Mouse (Mus musculus): ENCODE measurements at regions not wholly inside any gene's neighbourhood (a gene's known extent, or its start where the extent isn't known, plus 50 kb on each side); places are given as distances from the start of the nearest gene placed in this dataset.

DNA sequence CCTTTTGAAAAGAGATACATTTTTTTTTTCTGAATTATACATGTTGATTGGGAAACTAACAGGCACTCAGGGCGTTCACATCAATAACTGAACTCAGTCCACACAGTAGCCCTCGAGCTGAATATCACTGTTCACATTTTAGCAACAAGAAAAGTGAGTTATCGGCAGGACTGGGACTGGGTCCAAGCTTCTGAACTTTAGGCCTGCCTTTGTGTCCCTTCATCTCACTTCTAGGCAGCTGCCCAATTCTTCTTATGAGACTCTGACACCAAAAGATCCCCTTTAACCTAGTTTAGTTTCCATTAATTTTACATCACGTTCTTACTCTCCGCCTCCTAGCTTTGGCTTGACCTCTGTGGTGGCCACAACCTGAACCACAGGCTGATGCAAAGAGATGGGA, 242.7 kb downstream of the Rsl24d1 start:
- WGBS: 82% methylated on average over 5 of the region's 5 CpGs

DNA sequence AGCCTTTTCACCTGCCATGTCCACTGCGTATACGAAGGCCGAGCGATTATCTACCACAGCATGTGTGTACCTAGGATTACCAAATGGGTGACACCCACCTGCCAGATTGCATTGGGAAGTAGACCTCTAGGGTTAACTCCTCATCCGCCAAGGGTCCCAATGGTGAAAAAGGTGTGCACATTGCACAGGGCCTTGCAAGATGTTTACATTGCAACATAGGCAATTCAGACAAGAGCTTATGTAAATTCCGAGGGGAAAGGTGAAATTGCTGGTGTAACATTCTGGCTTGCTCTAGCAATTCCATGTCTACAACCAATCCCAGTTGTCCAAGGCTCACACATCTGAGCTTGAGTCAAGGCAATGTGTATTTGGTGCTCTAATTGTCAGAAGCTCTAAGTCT, 245.7 kb downstream of the Rsl24d1 start:
- Histone ChIP-seq H3K27ac (ENCODE audit: control insufficient read depth, insufficient read depth, low read length) (no peak overlapping the region), H3K4me3 (ENCODE audit: control insufficient read depth, insufficient read depth, low read length) (no peak overlapping the region), H3K4me1 (replicated peaks; ENCODE audit: control insufficient read depth, insufficient read depth, low read length) (no peaks in the 10 kb centered on the region), H3K36me3 (ENCODE audit: control insufficient read depth, insufficient read depth, low read length) (no peaks in the 10 kb centered on the region), H3K27me3 (ENCODE audit: control insufficient read depth, insufficient read depth, low read length) (no peaks in the 10 kb centered on the region)
- TF ChIP-seq CTCF (IDR thresholded peaks at IDR 0.05; ENCODE audit: borderline replicate concordance, control insufficient read depth, extremely low read depth, insufficient read depth, low read length, poor library complexity) (no peak), POLR2A (IDR thresholded peaks at IDR 0.05; ENCODE audit: control insufficient read depth, extremely low read depth, insufficient read depth, low read length, poor library complexity) (no peak)
- WGBS: 95% methylated on average over 6 of the region's 6 CpGs
- no peak for DNase-seq

More for the DNA sequence above, 242.7 kb downstream of the Rsl24d1 start:
- no peak for DNase-seq
- TF ChIP-seq CTCF (IDR thresholded peaks at IDR 0.05; ENCODE audit: borderline replicate concordance, control insufficient read depth, extremely low read depth, insufficient read depth, low read length, poor library complexity) (no peak), POLR2A (IDR thresholded peaks at IDR 0.05; ENCODE audit: control insufficient read depth, extremely low read depth, insufficient read depth, low read length, poor library complexity) (no peak)
- Histone ChIP-seq H3K4me3 (ENCODE audit: control insufficient read depth, insufficient read depth, low read length) (no peak overlapping the region), H3K27me3 (ENCODE audit: control insufficient read depth, insufficient read depth, low read length) (no peaks in the 10 kb centered on the region), H3K36me3 (ENCODE audit: control insufficient read depth, insufficient read depth, low read length) (no peaks in the 10 kb centered on the region), H3K4me1 (replicated peaks; ENCODE audit: control insufficient read depth, insufficient read depth, low read length) (no peaks in the 10 kb centered on the region), H3K27ac (ENCODE audit: control insufficient read depth, insufficient read depth, low read length) (no peak overlapping the region)

DNA sequence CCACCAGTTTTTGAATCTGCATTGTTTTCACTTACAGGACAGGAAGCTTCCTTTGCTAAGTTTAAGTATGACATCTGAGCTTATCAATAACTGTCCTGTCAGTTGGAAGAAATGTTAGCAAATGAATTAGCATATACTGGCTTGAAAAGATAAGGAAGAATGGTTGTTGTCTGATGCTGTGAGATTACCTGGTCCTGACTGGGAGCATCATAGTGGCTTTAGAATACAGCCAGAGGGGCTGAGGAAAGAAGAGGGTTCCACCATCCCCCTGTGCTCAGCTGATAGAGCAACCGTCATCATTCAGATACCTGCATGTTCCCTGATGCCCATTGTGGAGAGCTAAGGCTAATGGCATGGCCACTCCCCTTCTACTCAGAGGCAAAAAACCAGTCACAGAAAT, 267.5 kb downstream of the Rsl24d1 start:
- H3K36me3 ChIP-seq (ENCODE audit: control insufficient read depth, insufficient read depth, low read length): no peaks in the 10 kb centered on the region
- H3K4me1 ChIP-seq (replicated peaks; ENCODE audit: control insufficient read depth, insufficient read depth, low read length): no peaks in the 10 kb centered on the region
- DNase-seq: no peak
- WGBS: 85% methylated on average over 1 of the region's 1 CpGs
- TF ChIP-seq POLR2A (IDR thresholded peaks at IDR 0.05; ENCODE audit: control insufficient read depth, extremely low read depth, insufficient read depth, low read length, poor library complexity) (no peak), CTCF (IDR thresholded peaks at IDR 0.05; ENCODE audit: borderline replicate concordance, control insufficient read depth, extremely low read depth, insufficient read depth, low read length, poor library complexity) (no peak)
- no peak overlapping the region for H3K4me3 ChIP-seq (ENCODE audit: control insufficient read depth, insufficient read depth, low read length)
- H3K27ac ChIP-seq (ENCODE audit: control insufficient read depth, insufficient read depth, low read length): no peak overlapping the region
- H3K27me3 ChIP-seq (ENCODE audit: control insufficient read depth, insufficient read depth, low read length): no peaks in the 10 kb centered on the region

DNA sequence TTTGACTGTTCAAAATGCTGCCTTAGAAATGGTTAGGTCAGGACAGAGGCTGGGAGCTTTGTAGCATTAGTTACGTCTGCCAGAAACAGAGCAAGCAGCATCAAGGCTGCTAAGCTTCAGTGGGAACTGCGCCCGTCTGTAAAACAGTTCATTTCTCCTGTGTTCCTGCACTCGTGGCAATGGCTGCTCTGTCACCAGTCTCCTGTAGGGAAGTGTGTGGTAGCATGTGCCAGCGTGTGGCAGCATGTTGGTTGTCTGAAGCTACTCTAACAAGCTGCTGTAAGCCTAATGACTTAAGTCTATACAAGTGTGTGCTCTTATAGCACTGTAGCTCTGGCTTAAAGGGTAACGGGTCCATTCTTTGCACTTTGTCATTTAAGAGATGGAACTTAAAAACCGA, 278.8 kb downstream of the Rsl24d1 start:
- Histone ChIP-seq H3K36me3 (ENCODE audit: control insufficient read depth, insufficient read depth, low read length) (no peaks in the 10 kb centered on the region), H3K27me3 (ENCODE audit: control insufficient read depth, insufficient read depth, low read length) (no peaks in the 10 kb centered on the region), H3K4me3 (ENCODE audit: control insufficient read depth, insufficient read depth, low read length) (no peak overlapping the region), H3K4me1 (replicated peaks; ENCODE audit: control insufficient read depth, insufficient read depth, low read length) (no peaks in the 10 kb centered on the region), H3K27ac (ENCODE audit: control insufficient read depth, insufficient read depth, low read length) (no peak overlapping the region)
- no peak for TF ChIP-seq POLR2A (IDR thresholded peaks at IDR 0.05; ENCODE audit: control insufficient read depth, extremely low read depth, insufficient read depth, low read length, poor library complexity)
- no peak for DNase-seq
- WGBS: 88% methylated on average over 7 of the region's 7 CpGs

DNA sequence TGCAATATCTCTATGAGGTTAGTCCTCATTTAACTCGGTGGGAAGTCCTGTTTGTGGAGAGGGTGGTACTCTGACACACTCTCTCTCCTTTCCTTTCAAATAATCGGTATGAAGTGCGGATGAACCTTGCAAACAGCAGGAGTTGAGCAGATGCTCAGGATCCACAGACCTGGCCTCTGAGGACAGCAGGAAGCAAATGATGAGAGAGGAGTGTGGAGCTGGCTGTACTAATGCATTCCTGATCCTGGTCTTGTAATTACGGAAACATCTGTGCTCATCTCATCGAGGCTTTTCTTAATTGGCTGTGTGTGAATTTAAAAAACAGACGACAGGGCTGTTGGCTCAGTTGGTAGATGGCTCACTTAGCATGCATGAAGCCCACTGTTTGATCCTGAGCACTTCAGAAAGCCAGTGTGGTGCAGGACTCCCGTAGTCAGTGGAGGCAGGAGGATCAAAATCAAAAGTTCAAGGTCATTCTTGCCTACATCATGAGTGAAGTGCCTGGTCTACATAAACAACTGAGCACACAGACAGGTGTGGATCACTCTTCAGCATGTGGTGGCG, 300.2 kb downstream of the Rsl24d1 start:
- no peak for DNase-seq
- TF ChIP-seq CTCF (IDR thresholded peaks at IDR 0.05; ENCODE audit: borderline replicate concordance, control insufficient read depth, extremely low read depth, insufficient read depth, low read length, poor library complexity) (no peak), POLR2A (IDR thresholded peaks at IDR 0.05; ENCODE audit: control insufficient read depth, extremely low read depth, insufficient read depth, low read length, poor library complexity) (no peak)
- H3K27me3 ChIP-seq (ENCODE audit: control insufficient read depth, insufficient read depth, low read length): no peaks in the 10 kb centered on the region
- H3K36me3 ChIP-seq (ENCODE audit: control insufficient read depth, insufficient read depth, low read length): no peaks in the 10 kb centered on the region
- no peaks in the 10 kb centered on the region for H3K4me1 ChIP-seq (replicated peaks; ENCODE audit: control insufficient read depth, insufficient read depth, low read length)
- WGBS: 88% methylated on average over 8 of the region's 8 CpGs
- H3K27ac ChIP-seq (ENCODE audit: control insufficient read depth, insufficient read depth, low read length): no peak overlapping the region
- H3K4me3 ChIP-seq (ENCODE audit: control insufficient read depth, insufficient read depth, low read length): no peak overlapping the region

DNA sequence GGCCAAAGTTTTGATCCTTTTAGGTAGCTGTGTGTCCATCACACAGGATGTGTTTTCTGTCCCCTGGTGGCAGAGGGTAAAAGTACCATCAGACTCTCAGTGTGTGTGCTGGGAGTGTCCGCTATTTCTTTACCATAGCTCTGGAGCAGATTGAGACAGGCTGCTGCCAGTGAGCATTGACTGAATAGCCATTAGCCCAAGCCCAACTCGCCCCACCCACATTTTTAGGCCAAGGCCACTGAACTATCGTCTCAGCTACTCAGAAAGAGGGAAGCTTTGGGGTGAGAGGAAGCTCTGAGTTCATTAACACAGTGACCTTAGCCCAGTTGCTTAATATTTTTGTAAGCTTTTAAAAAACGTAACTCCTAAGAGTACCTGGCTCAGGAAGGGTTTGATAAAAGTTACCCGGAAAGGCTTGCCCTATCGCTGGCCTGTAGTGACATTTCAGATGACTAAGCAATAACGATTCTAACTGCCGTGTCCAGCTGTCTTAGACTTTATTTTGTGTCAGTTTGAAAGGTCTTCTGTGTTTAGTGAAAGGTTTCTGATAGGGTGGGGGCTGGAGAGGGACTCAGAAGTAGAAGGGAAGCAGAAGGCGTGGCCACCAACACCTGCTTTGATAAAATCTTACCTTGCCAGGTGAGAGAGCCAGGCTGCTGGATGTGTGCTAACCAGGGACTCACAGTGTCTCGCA, 303.0 kb downstream of the Rsl24d1 start:
- TF ChIP-seq CTCF (IDR thresholded peaks at IDR 0.05; ENCODE audit: borderline replicate concordance, control insufficient read depth, extremely low read depth, insufficient read depth, low read length, poor library complexity) (no peak), POLR2A (IDR thresholded peaks at IDR 0.05; ENCODE audit: control insufficient read depth, extremely low read depth, insufficient read depth, low read length, poor library complexity) (no peak)
- no peak overlapping the region for H3K4me3 ChIP-seq (ENCODE audit: control insufficient read depth, insufficient read depth, low read length)

More for the DNA sequence above, 303.0 kb downstream of the Rsl24d1 start:
- 72% methylated on average over 10 of the region's 10 CpGs for WGBS
- no peak for DNase-seq
- H3K27ac ChIP-seq (ENCODE audit: control insufficient read depth, insufficient read depth, low read length): no peak overlapping the region
- H3K4me1 ChIP-seq (replicated peaks; ENCODE audit: control insufficient read depth, insufficient read depth, low read length): no peaks in the 10 kb centered on the region
- no peaks in the 10 kb centered on the region for H3K27me3 ChIP-seq (ENCODE audit: control insufficient read depth, insufficient read depth, low read length)
- no peaks in the 10 kb centered on the region for H3K36me3 ChIP-seq (ENCODE audit: control insufficient read depth, insufficient read depth, low read length)
